Mouse (Mus musculus) kidney, adult 8-10 months (tissue): ENCODE measurements at regions not wholly inside any gene's neighbourhood (a gene's known extent, or its start where the extent isn't known, plus 50 kb on each side); places are given as distances from the start of the nearest gene placed in this dataset.
A peak's percentile ranks its signal among the peaks of the same experiment; 100 is the strongest.

Experiments used
- DNase-seq, 2 experiments: peaks; one replicate each; pipeline ENCODE4 v3.0.0; 2022

DNA sequence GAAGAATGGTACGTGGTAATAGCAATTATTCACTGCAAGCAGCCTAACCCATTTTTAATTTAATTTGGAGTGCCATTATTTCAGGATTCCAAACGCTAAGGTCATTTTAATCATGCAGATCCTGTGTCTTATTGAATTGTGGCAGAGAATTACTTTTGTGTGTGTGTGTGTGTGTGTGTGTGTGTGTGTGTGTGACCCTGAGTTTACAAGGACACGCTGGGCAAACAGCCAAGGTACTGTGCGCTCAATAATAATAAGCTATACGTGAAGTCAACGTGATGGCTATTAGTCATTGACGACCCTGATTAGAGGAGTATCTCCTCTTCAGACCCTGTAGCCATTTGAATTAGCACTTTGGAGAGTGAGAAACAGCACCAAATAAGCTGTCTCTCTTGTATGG lies 144.1 kb downstream of the Klf7 start:
- no peak for DNase-seq

DNA sequence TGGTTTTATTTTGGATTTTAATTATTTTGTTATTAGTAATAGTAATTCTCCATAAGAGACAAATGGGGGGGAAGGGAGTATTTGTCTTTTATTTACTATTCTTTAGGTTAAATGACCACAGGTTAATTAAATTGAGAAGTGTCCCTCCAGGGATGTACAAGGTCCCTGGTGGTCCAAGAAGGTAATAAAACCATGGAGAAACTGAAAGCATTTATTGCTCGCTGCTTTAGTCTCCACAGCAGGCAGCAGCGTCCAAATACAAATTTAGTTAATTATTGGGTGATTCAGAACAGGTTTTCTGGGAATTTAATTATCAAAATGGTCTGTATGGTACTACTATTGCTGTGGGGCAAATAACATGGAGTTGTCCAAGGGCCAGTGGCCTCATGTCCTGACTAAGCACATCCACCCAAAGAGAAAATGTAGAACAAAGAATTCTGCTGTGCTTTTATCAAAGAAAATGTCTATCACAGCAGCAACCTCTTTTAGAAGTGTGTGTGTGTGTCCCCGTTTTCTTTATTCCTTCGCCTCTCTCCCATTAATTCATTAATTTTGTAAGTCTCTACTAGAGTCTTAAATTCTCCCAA lies 144.7 kb downstream of the Klf7 start:
- no peak for DNase-seq

DNA sequence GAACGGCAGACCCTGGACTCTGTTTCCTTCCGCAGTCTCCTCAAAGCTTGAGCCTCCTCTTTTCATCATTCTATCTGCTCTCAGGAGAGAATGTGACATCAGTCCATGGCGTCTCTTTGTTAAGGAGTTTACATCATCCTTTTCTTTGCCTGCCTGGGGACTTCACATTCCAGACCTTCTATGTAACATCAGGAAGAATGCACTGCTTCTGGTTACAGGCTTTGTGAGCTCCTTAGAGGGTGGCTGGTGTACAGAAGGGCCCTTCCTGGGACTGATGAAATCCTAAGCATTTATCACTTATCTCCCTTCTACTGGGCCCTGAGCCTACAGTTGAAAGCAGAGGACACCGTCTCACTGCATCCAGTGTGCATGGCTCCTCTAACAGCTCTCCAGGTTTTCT lies 145.2 kb downstream of the Klf7 start:
- DNase-seq, result no peak

- no peak for DNase-seq
These were observed 154.2 kb downstream of the Klf7 start for GRCm38 (mm10) chr1:63967849-63968248.

- no peak for DNase-seq
These were observed 156.6 kb downstream of the Klf7 start for GRCm38 (mm10) chr1:63965446-63965845.

DNA sequence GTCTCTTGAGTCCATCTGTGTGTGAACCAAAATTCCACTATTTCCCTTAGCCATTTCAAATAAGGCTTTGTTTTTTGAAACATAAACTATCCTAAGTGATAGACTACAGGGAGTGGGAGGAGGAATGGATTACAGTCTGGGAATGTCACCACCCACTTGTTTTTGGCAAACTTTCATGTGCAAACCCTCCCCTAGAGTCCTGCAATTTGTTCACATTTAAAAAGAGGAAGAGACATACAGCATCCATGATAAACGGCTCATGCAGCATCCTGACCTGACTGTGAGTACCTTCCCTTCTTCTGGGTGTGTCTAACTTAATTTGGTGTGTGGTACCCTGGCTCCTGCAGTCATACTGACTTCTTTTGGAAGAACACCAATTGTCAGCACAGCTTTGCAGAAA lies 157.6 kb downstream of the Klf7 start:
- DNase-seq, result no peak

DNA sequence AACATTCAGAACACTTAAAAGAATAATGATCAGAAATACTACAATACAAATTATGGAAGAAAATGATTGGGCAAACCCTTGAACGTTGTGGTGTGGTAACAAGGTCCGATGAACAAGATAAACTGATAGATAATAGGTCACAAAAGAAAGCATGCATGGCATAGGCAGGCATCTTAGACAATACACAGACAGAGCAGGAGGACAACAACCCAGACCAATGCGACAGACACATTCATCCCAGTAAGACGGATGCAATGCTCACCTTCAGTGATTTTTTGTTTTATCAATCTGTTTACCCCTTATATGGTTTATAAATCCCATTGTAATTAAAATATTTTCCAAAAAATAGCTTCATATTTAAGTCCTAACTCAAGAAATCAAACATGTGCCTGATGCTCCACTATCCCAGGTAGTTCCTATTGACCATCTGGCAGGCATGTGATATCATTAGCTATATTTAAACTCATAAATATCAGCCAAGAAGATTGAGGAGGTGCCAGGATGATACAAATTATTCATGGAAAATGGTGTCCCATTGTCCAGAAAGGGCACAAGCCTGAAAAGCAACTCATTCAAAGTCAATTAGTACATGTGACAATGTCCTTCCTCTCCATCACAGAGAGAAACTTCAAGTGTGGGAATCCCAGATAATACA lies 166.3 kb downstream of the Klf7 start:
- DNase-seq, result no peak

DNA sequence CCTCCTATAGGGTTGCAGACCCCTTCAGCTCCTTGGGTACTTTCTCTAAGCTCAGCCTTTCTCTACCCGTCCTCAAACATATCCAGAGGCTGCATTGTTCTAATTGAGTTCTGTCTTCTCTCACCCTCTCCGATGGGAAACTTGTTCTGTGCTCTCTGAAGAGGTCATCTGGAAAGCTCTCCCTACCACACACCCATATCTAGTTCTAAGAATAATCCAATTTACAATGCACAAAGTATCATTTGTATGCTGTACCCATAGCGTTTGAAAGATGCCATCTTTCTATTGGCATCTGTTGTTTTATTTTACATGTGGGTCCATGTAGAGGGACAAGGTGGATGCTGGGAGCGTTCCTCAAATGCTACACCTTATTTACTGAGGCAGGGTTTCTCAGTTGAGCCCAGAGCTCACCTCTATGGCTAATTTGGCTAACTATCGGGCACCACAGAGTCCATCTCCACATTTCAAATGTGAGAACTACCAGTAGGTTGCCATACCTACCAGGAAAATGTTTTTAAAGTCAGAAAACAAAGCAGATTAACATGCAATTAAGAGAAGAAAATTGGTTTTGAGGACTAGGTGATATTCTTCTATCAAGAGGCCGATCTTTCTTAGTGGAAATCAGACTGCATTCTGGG lies 167.1 kb downstream of the Klf7 start:
- DNase-seq, result no peak

- no peak for DNase-seq
These were observed 167.9 kb downstream of the Klf7 start for GRCm38 (mm10) chr1:63954172-63954571.

DNA sequence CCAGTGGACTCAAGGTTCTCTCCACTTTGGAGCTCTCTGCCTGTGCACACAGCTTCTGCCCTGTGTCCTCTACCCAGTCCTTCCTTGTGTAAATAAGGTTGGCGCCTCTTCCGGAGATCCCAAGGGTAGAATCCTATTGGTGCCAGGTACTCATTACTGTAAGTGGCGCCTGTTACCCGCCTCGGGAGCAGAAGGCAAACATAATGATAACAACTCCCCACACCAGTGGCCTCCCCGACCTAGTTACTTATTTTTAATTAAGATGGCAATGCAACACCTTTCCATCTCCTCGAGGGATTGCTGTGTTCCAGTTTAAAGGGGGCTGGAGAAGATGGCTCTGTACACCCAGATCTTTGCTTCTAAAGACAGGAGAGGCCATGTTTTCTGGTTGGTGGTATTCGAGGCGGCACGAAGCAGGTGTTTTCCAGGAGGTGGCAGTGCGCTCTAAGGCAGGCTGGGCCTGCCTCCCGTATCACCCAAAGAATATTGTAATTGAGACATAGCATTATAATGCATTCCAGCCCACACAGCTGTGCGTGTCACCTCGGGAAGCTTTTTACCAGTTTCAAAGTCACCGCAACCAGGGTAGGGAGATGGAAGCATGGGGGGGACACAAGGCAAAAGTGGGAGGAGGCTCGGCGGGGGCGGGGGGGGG lies 168.7 kb downstream of the Klf7 start:
- DNase-seq, result peak; percentile 29 to 58

DNA sequence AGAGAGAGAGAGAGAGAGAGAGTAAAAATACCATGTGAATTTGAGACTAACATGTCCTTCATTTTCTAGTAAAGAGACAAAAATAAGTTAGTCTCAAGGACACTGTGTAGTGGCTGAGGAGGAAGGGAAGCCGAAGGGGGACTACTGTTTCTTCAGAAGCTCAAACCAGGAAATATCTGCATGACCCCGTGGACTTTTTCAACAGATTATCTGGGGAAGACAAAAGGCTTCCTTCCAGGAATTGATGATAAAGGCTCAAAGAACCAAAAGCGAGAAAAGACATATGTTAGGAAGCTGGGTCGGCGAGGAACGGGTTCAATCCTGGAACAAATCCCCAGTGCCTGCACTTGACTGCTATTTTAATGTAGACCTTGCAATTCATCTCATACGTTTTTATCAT lies 170.4 kb downstream of the Klf7 start:
- peak in 1 of 2 experiments; percentile 2 for DNase-seq

GRCm38 (mm10) chr1:63947278-63947677 lies 174.8 kb downstream of the Klf7 start:
- no peak for DNase-seq

DNA sequence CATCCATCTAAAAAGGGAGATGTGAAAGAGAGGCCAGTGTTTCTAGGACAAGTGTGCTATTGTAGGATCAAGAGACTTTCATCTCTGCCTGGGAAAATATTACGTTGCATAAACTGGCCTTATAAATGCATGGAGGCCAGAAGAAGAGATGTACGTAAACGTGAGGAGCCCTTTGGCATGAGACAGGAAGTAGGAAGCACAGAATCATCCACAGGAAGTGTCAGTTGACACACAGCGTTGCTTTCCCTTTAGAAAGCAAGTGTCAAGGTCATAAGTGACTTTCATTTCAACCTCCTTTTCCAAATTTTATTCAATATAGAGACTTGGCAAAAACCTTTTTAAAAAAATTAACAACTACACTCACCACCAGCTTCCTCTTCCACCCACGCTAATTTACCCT lies 175.2 kb downstream of the Klf7 start:
- DNase-seq, result no peak

DNA sequence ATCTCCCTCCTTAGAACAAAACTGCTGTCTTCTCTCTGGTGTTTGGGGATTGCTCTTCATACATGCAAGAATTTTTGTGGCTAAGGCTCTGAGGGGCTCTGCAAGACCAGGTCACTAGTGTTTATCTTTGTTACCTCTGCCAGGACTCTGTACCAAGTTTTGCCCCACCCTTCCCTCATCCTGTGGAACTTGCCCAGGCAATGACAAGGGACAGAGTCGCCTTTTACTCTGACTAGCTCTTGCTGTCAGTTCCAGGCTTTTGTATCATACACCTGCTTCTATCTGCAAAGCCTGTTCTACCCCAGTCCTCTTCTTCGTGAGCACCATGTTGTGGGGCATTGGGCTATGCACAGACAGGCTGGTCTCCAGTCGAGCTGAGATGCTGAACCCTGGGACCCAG lies 175.7 kb upstream of the 4933402D24Rik start:
- no peak for DNase-seq

DNA sequence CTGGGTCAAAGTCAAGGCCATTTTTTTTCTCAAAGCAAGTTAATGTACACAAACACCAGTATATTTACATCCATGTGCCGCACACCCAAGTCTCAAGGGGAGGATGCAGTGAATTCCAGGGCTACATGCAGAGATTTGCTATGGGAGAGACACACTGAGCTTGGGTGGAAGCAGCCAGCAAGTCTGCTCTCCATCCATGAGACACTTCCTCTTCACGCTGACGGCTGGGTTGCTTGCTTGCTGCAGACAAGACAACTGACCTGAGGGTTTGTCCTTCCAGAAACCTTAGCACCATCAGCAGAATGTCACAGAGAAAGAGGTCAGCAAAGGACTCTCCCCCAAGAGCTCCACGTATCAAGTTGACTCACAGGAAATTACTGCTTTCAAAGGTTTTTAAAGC lies 169.3 kb upstream of the 4933402D24Rik start:
- no peak for DNase-seq

DNA sequence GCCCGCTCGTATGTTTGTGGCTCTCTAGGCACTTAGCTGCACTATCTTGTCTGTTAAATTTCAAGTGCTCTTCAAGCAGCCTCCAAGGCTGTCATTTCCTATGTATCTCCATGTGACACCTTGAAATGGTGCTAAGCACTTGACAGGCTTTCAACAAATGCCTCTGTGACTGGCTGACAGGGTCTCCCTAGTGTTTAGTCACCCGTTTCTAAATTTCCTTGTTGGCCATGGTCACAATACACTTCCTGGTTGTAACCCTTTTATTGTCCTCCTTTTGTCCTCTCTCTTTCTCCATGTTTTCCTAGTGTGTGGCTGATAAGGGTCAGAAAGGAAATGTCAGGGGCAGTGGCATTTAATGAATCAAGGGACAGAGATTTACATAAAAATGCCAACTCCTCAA lies 168.4 kb upstream of the 4933402D24Rik start:
- no peak for DNase-seq

DNA sequence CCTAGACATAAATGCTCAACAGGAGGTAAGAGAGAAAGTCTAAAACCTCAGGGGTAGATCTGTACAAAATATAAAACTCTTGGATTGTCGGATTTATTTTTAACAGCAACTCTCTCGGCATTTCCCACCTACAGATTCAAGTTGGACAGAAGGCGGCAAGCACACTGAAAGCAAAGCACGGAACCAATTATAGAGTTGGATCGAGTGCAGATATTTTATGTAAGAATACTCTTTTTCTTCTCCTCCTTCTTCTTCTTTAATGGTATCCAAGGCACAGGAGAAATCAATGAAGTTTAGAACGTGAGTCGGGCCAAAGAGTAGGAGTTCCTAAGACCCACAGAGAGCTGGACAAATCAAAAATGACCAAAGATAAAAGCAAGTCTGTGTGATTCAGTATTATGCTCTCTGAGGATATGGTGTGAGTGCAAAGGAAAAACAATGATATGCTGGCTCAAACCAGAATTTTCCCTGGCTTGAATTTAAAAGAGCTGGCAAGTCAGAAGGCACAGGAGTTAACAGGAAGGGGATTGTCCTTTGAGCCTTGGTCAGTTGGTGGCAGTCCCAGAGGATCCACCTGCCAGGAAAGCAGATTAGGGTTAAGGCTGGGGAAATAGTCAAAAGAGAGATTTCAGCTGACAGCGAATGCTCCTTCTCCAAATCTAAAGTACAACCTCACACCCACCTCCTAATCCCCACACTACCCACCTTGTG lies 165.7 kb upstream of the 4933402D24Rik start:
- no peak for DNase-seq

- DNase-seq, result no peak
These were observed 163.4 kb upstream of the 4933402D24Rik start for GRCm38 (mm10) chr1:63932484-63932883.

DNA sequence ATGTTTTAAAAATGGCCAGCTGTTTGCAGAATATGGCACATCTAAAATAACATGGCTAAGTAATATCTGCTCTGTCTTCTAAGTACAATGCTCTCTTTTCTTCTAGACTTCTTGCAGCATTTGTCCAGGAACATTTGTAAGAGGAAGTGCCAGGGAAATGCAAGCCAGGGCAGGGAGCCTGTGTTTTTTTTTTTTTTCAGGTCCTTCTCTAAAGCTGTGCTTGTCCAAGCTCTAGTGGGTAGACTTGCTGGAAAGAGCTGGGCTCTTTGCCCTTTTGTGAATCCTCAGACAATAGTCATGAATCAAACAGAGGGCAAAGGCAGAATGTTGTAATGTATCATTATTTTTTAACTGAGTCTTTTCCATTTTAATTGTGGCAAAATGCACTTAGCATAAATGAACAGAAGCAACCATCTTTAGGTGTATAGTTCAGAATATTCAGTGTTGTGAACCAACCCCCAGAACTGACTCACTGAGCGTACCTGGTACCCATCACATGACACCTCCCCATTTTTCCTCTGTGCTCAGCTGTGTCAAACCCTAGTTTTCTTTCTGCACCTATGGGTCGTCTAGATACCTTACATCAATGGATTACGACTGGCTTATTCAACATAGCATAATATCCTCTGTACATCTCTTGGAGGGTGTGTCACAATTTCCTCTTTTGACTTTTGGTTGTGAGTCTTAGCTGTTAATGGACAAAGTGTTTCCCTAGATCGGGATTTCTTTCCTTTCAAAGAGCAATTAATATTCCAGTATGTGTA lies 160.5 kb upstream of the 4933402D24Rik start:
- DNase-seq, result no peak

GRCm38 (mm10) chr1:63928850-63929249 lies 159.8 kb upstream of the 4933402D24Rik start:
- no peak for DNase-seq

GRCm38 (mm10) chr1:63928361-63928760 lies 159.3 kb upstream of the 4933402D24Rik start:
- DNase-seq, result no peak

DNA sequence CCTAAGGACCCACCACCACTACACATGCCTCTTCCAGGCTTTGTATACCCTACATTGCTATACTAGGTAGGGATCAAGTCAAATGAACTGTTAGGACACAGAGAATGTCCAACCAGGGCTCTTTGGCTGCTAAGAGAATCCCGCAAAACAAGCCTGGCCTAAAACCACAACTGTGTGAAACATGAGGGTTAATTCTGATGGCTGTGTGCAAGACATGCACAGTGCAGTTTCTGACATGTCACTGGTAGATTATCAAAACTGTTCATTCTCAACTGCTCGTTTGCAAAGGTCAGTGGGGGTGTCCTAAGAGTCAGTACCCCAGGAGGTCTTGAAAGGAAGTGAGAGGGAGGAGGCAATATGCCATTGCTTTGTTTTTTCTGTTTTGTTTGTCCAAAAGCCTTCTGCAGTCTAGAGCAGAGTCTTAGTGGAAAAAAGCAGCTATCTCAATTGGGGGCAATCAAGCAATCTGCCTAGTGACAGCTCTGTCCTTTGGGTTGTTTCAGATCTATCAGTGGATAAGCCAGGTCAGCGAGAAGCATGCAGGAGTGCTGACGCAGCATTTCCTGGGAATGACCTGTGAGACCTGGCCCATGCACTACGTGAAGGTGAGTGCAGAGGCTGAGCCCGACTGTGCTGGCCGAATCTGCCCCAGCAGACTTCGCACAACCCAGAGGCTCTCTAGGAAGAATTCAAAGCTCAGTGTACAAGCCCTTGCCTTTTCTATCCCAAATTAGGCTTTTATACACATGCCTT lies 151.3 kb upstream of the 4933402D24Rik start:
- DNase-seq, result no peak
